Mouse (Mus musculus) ES-E14 (cell line): ENCODE data around the gene Spef1.

Experiments
- HCFC1 ChIP-seq: IDR thresholded peaks from 2 replicates; pipeline ENCODE4 v1.6.1; 2012; ENCODE audit warnings: low read length, inconsistent platforms, borderline replicate concordance; ENCODE audit not compliant: insufficient read depth
- ZC3H11A ChIP-seq: IDR thresholded peaks from 2 replicates; pipeline ENCODE4 v1.6.1; 2012; ENCODE audit warnings: low read depth, mild to moderate bottlenecking, inconsistent platforms, low read length, borderline replicate concordance

DNA sequence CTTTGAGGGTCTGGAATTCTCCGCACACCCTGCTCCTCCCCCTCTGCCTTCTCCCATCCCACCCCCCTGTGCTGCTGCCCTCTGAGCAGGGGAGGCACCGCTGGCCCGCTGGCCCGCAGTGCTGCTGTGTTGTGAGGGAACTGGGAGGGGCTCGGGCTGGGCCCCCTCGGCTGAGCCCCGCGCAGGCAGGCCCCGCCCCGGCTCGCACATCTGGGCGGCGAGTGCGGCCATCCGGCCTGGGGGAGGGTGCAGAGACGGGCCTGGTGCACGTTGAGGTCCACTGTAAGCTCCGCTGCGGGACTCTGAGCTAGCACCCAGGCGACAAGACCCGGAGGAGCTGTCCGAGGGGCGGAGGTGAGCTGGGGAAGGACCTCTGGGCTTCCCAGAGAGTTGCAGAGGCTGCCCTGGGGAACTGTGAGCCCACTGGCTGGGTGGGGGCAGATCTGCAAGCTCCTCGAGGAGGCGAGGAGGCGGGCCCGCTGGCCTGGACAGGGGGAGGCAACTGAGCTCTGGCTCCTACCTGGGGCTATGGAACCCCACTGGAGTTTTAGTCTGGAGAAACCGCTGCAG lies 59.8 kb downstream of the Spef1 start, which contains the start of gene Hspa12b:
- TF ChIP-seq ZC3H11A (no peak), HCFC1 (no peak)
